In genomic region chr9:47514318-47514717, GRCm38 (mm10) we compare ENCODE assay signal across 14 mouse cellular contexts.
"Had no signal": no experiment of that assay in that cellular context is flagged by ENCODE, and none has a peak within 500 bp of the region (broad histone marks: within the 10 kb centered on the region; RNA-seq: fewer than 3 reads in every experiment).

No protein-coding gene starts in this region.

- H3K27ac ChIP-seq: kidney, embryonic 15.5 days; left cerebral cortex, adult 2 months; liver, embryonic 13.5 days; midbrain, embryonic 13.5 days; stomach, embryonic 15.5 days had no signal

- H3K4me3 ChIP-seq: kidney, embryonic 15.5 days; left cerebral cortex, adult 2 months; liver, embryonic 13.5 days; midbrain, embryonic 13.5 days; stomach, embryonic 15.5 days had no signal

- H3K4me2 ChIP-seq: kidney, embryonic 15.5 days; liver, embryonic 13.5 days; midbrain, embryonic 13.5 days; stomach, embryonic 15.5 days had no signal

- H3K9ac ChIP-seq: kidney, embryonic 15.5 days; liver, embryonic 13.5 days; midbrain, embryonic 13.5 days; stomach, embryonic 15.5 days had no signal

- ATAC-seq: midbrain, embryonic 13.5 days had no signal

- DNase-seq: kidney, postnatal 10 days; kidney, postnatal 36 days; layer of hippocampus, postnatal 36 days; liver, embryonic 13.5 days; lung, adult 2 months; lung, postnatal 14 days; lung, postnatal 4 days; right cerebral cortex, postnatal 25 days; spleen, adult 18-20 months; thymus, postnatal 25 days had no signal

- H3K9me3 ChIP-seq: kidney, embryonic 15.5 days; liver, embryonic 13.5 days; midbrain, embryonic 13.5 days; stomach, embryonic 15.5 days had no signal

- H3K36me3 ChIP-seq: kidney, embryonic 15.5 days; liver, embryonic 13.5 days; midbrain, embryonic 13.5 days; stomach, embryonic 15.5 days had no signal

- H3K27me3 ChIP-seq: stomach, embryonic 15.5 days had no signal

- H3K4me1 ChIP-seq: kidney, embryonic 15.5 days; liver, embryonic 13.5 days; stomach, embryonic 15.5 days had no signal
